Mouse (Mus musculus) embryonic fibroblast, embryonic 13.5 days (primary cell): ENCODE results near the gene Inhba.

Experiments used
- CTCF ChIP-seq: IDR thresholded peaks from 2 replicates; pipeline ENCODE4 v1.5.1; 2011; ENCODE audit warnings: mild to moderate bottlenecking, control low read depth, low read length, moderate library complexity, borderline replicate concordance; ENCODE audit not compliant: insufficient read depth
- POLR2A ChIP-seq: IDR thresholded peaks from 2 replicates; pipeline ENCODE4 v1.6.1; 2011; ENCODE audit warnings: low read depth, mild to moderate bottlenecking, control low read depth, low read length, moderate library complexity

DNA sequence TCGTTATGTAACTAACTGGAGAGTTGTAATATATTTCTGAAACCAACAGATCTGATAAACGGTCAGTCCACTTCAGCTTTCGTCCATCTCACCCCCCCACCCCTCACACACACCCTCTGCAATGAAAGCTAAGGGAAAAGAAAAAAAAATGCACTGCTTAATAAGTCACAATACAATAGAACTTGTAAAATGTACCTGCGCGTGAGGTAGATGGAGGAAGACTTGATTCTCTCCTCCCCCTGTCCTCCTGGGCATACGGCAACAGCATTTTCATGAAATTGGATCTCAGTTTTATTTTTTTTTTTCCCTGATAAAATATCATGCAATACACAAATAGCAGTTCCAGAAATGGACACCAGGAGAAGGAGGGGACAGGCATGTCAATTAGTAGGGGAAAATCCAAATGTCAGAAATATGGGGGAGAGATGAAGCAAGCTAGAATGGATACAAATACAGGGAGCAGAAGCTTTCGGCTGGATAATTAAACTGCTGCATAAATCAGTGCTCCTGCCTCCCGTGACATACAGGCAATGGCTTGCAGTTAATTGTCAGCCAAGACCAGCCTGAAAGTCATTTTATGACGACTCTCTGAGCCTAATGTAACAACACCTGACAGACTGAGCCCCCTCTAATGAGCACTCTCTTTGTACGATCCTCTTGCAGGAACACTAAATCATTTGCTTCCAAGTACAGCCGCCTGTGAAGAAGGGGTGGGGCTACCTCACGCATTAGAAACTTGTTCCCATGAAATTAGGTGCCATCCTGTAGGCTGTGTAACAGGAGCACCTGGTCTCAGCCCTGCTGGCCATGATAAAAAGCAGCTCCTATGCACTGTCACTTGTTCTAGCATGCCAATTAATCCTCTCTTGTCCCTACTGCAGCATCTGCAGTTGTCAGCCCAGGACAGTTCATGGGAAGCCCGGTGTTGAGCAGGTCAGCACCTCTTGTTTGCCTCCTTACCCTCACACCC lies 11.7 kb downstream of the Inhba start:
- TF ChIP-seq CTCF (no peak), POLR2A (no peak)
